Mouse (Mus musculus) forebrain, embryonic 16.5 days (tissue): Measurements from ENCODE around the gene Hmcn1. TPM values are rescaled to one million over a fixed set of nuclear protein-coding genes. Genes with fewer than 3 reads are reported as not detected.

Experiments used
- ATAC-seq: fragments of 200-750 bp; cut with Nextera tagmentation; 2 replicates; pipeline ENCODE4 v1.8.0; 2017; ENCODE audit warnings: mild to moderate bottlenecking, moderate library complexity
- H3K27ac ChIP-seq: fragments of 300-500 bp; sonication (generic); 2 replicates; pipeline ENCODE4 v1.5.1; 2014; ENCODE audit warnings: low read length, control low read depth
- H3K27me3 ChIP-seq: fragments of 300-500 bp; sonication (generic); replicated peaks from 2 replicates; pipeline ENCODE4 v1.6.1; 2014; ENCODE audit warnings: low read length; ENCODE audit not compliant: control insufficient read depth, insufficient read depth
- H3K36me3 ChIP-seq: fragments of 300-500 bp; sonication (generic); 2 replicates; pipeline ENCODE4 v1.6.1; 2014; ENCODE audit not compliant: control insufficient read depth, insufficient read depth
- H3K4me1 ChIP-seq: fragments of 300-500 bp; sonication (generic); replicated peaks from 2 replicates; pipeline ENCODE4 v1.6.1; 2014; ENCODE audit warnings: low read length; ENCODE audit not compliant: control insufficient read depth, insufficient read depth
- H3K4me2 ChIP-seq: fragments of 300-500 bp; sonication (generic); 2 replicates; pipeline ENCODE4 v1.6.1; 2014; ENCODE audit warnings: mild to moderate bottlenecking, low read length, control low read depth
- H3K4me3 ChIP-seq: fragments of 300-500 bp; sonication (generic); replicated peaks from 2 replicates; pipeline ENCODE4 v1.5.1; 2014; ENCODE audit warnings: mild to moderate bottlenecking, low read length, control low read depth
- H3K9ac ChIP-seq: fragments of 300-500 bp; sonication (generic); replicated peaks from 2 replicates; pipeline ENCODE4 v1.6.1; 2014; ENCODE audit warnings: low read depth, low read length, control low read depth
- H3K9me3 ChIP-seq: fragments of 300-500 bp; sonication (generic); 2 replicates; pipeline ENCODE4 v1.6.1; 2016; ENCODE audit warnings: low read length; ENCODE audit not compliant: control insufficient read depth
- WGBS: fragments of 180-500 bp; shearing (Covaris S2); extraction: QIAGEN DNeasy Blood & Tissue Kit; methylation state at CpG from one replicate; pipeline ENCODE4 v1.1.7; 2014; 5-methylcytosine and 5-hydroxymethylcytosine counted together
- polyA plus RNA-seq: library from polyadenylated mRNA; unstranded; fragments of >200 nt; fragmentation: Nextera tagmentation; extraction: Ambion mirVana; gene quantifications from 2 replicates; pipeline ENCODE4 v1.2.1, GENCODE M21; 2015

Hmcn1 gene
- polyA plus RNA-seq, 1 experiment from 2014 or later = 1.3 TPM

DNA sequence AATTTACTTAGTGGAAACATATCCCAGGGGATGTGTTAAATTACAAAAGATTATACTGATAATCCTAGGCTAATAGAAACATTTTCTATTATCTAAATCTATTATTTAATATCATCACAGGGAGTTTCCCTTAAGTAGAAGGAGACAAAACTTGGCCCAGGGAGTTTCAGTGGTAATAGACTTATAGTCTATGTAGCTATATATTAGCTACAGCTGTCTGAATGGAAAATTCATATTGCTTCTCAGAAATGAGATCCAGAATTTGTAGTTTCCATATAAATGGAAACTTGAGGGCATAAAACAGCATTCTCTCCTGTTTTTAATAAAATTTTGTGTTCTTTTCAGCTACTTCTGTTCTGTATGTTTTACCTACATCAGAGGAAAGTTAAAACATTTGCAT is 179.9 kb downstream of the Hmcn1 start:
- H3K36me3 ChIP-seq = no peaks in the 10 kb centered on the region
- H3K9ac ChIP-seq = no peak overlapping the region
- H3K4me2 ChIP-seq = no peak overlapping the region
- no peaks in the 10 kb centered on the region for H3K4me1 ChIP-seq
- H3K4me3 ChIP-seq = no peak overlapping the region
- no peaks in the 10 kb centered on the region for H3K27me3 ChIP-seq
- no peak overlapping the region for H3K27ac ChIP-seq
- no peak for ATAC-seq
- H3K9me3 ChIP-seq = no peaks in the 10 kb centered on the region

DNA sequence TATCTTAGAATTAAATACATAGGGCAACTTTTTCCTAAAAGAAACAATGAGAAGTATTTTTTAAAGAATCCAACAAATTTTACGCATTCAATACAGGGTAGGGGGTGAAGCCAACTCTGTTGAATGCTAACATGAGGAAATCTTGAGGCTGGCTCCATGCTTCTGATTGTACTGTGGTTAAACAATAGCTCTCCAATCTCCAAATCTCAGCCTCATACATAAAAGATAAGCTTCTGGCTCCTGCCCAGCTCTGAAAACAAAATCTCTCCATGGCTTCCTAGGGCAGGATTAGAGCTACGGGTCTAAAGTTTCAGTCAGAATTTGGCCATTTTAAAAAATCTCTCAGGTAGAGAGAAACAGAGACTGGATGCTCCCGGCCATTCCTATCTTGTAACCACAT is 186.4 kb downstream of the Hmcn1 start:
- H3K36me3 ChIP-seq = no peaks in the 10 kb centered on the region

DNA sequence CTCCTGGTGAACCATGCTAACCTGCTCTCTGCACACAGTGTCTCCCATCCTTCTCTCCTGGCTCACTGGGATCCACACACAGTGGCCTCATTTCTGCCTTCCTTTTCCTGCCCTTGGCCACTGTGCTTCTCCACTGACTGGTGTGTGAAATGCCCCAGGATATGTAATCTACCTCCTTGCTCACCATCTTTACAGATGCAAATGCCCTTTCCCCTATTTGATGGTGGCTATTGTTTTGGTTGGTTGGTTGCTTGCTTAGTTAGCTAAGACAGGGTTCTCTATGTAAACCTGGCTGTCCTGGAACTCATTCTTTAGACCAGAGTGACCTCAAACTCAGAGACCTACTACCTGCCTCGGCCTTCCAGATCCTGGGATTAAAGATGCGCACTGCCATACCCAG is 187.8 kb downstream of the Hmcn1 start:
- Histone ChIP-seq H3K36me3 (no peaks in the 10 kb centered on the region), H3K27ac (no peak overlapping the region), H3K4me2 (no peak overlapping the region), H3K9ac (no peak overlapping the region), H3K9me3 (no peaks in the 10 kb centered on the region), H3K27me3 (no peaks in the 10 kb centered on the region), H3K4me1 (no peaks in the 10 kb centered on the region), H3K4me3 (no peak overlapping the region)
- ATAC-seq = no peak
- WGBS = 87% methylated on average over 2 of the region's 2 CpGs

More for the DNA sequence above, 186.4 kb downstream of the Hmcn1 start:
- H3K4me2 ChIP-seq = no peak overlapping the region
- no peaks in the 10 kb centered on the region for H3K9me3 ChIP-seq
- H3K4me3 ChIP-seq = no peak overlapping the region
- peak; percentile 38; the same call in 1 of the 2 replicates for ATAC-seq
- WGBS = 48% methylated on average over 3 of the region's 3 CpGs
- no peaks in the 10 kb centered on the region for H3K27me3 ChIP-seq
- H3K9ac ChIP-seq = no peak overlapping the region
- H3K4me1 ChIP-seq = no peaks in the 10 kb centered on the region
- no peak overlapping the region for H3K27ac ChIP-seq

DNA sequence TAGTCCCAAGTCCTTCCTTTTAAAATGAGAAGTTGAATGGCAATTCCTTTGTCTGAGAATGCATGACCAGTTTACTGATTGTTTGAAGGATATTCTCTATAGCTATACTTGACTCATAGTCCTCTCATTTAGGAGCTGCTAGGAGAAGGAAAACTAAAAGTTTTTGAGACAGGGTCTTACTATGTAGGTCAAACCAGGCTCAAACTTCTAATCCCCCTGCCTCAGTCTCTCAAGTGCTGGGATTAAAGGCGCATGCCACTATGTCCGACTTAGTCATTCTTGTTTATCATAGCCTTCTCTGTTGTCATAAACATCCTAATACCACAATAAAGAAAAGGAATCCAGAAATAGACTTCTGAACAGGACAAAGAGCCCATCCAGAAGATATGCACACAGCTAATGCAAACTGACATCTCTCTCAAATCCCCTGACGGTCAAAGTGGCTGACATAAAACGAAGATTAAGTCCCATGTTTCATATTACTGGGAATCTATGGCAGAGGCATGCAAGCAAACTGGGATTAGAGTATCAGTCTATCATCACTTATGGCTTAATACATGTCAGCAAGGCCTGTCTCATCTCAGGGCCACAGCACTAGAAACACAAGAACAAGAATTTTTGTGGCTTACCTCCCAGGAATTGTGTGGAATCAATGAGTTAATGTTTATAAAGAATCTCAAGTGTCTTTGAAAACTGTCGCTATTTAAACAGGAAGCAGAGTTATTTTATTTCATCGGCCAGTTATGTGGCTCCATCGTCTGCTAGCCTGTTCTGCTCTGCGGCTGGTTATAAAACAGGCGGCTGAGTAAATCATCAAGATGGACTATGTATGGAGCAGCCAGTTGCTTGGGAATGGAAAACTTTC is 188.8 kb downstream of the Hmcn1 start:
- Histone ChIP-seq H3K27ac (no peak overlapping the region), H3K9me3 (no peaks in the 10 kb centered on the region), H3K4me2 (no peak overlapping the region), H3K4me1 (no peaks in the 10 kb centered on the region), H3K36me3 (no peaks in the 10 kb centered on the region), H3K4me3 (no peak overlapping the region), H3K27me3 (no peaks in the 10 kb centered on the region), H3K9ac (no peak overlapping the region)
- WGBS = 88% methylated on average over 9 of the region's 9 CpGs
- ATAC-seq = no peak

DNA sequence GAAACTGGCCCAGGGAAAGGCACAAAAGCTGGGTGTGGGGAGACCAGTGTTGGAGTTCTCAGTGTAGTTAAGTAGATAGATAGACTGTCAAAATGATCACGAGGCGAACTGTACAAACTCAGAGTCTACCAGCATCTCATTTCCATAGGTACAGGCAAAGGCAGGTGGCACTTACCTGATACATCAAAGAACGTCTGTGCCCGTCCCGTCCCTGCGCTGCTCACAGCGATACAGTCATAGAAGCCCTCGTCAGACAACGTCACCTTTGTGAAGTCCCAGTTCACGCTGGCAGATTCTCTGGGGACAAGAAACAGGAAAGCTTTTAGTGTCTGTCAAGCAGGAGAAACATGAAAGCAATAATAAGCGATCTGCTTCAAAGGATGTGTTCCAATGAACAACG is 190.6 kb downstream of the Hmcn1 start:
- peak; percentile 61; the same call in 1 of the 2 replicates for ATAC-seq
- H3K4me3 ChIP-seq = no peak overlapping the region
- H3K4me2 ChIP-seq = no peak overlapping the region
- 85% methylated on average over 12 of the region's 12 CpGs for WGBS
- no peaks in the 10 kb centered on the region for H3K4me1 ChIP-seq
- no peaks in the 10 kb centered on the region for H3K36me3 ChIP-seq
- H3K9me3 ChIP-seq = no peaks in the 10 kb centered on the region
- no peaks in the 10 kb centered on the region for H3K27me3 ChIP-seq
- no peak overlapping the region for H3K9ac ChIP-seq
- no peak overlapping the region for H3K27ac ChIP-seq

DNA sequence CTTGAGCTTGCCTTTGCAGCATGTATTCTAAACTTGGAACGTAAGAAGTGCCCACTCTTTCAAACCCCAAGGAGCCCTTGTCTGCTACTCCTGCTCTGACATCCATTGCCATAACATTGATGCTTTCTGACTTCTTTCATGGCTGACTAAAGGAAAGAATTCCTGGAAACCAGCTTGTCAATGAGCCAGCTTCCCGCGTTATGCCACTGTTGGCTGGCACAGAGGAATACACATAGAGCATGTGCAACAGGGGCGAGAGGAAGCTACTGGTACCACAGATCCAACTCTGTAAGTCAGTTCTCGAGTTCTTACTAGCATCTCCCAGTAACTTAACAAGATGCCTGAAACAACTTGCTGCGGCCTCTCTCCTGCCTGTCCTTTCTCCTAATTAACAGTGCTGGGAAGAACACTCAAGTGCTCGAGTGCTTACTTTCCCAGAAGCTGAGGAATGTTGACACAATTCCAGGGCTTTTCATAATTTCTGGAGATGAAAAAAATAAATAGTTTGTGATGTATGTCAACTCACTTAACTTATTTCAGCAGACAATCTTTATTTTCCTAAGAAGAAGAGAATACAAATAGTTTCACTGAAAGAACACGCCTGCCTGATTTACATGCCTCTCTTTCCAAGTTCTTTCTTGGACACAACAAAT is 192.5 kb downstream of the Hmcn1 start:
- no peak for ATAC-seq
- H3K4me1 ChIP-seq = no peaks in the 10 kb centered on the region
- H3K4me3 ChIP-seq = no peak overlapping the region
- no peak overlapping the region for H3K4me2 ChIP-seq
- H3K9me3 ChIP-seq = no peaks in the 10 kb centered on the region
- WGBS = 54% methylated on average over 8 of the region's 8 CpGs
- H3K27me3 ChIP-seq = no peaks in the 10 kb centered on the region
- no peak overlapping the region for H3K9ac ChIP-seq
- H3K36me3 ChIP-seq = no peaks in the 10 kb centered on the region
- no peak overlapping the region for H3K27ac ChIP-seq

DNA sequence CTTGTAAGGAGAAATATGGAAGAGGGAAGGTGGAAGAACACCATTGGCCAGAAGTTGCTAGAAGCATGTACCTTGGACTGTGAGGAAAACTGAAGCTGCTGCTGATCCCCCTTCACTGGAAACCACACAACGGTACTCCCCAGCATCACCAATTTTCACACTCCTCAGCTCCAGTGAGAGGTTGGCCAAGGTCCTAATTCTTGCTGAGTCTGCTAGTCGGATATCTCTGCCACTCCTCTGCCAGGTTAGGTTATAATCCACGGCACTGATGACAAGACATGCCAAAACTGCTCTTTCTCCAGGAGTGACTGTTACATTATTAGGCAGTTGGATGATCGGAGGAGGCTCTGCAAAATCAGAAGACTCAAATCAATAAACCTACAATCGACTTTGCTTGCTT is 194.6 kb downstream of the Hmcn1 start:
- Histone ChIP-seq H3K27me3 (no peaks in the 10 kb centered on the region), H3K4me2 (no peak overlapping the region), H3K9me3 (no peaks in the 10 kb centered on the region), H3K27ac (no peak overlapping the region), H3K4me3 (no peak overlapping the region), H3K36me3 (no peaks in the 10 kb centered on the region), H3K4me1 (no peaks in the 10 kb centered on the region), H3K9ac (no peak overlapping the region)
- 81% methylated on average over 5 of the region's 5 CpGs for WGBS
- no peak for ATAC-seq

DNA sequence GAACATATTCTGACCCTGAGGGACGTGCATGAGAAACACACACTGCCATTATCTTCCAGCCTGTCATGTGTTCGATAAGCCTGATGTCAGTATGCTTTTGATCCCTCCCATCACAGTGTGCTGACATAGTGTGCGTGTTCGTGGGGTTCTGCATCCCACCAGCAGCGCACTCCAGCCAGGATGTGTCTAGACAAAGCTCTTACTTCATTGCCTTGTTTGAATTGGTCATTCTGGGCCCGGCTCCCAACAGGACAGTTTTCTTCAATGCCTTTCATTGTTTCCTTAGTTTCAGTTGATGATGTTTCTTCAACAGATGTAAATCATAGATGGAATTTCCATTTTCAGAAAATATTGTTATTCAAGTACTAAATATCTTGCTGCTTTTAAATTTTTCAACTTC is 206.5 kb downstream of the Hmcn1 start:
- 85% methylated on average over 6 of the region's 6 CpGs for WGBS
- Histone ChIP-seq H3K9me3 (no peaks in the 10 kb centered on the region), H3K4me3 (no peak overlapping the region)

DNA sequence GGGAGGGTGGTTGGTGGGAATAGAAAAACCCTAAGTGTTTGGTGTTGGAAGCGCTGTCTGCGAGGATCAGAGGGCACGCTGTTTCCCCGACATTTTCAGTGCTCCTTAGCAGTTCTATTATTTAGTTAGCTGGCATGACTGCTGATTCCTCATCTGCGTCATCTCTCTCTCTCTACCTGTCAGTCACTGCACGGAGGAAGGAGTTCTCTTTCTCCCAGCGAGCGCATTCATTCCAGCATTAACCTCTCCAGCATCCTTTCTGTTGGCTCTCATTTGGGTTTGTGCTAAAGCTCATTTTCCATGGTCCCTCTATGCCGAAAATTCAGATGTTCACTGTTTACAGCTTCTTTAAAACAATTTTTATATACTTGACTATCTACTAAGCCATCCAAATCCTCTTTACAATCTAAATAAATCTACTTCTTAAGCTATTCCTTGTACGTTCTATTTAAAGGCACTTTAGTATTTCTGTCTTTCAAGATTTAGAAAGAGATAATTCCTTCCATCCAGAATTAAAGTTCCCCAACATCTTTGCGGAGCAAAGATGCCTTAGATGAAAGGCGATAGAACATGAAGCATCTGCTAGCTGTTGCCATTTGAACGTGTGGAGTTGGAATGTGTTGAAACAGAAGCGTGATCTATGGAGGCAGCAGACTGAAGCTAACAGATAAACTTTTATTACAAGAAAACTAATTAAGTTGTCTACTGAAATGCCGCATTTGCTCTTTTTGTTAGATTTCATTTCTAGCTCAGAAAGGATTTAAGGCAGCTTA is 210.0 kb downstream of the Hmcn1 start:
- no peak overlapping the region for H3K9ac ChIP-seq
- H3K4me2 ChIP-seq = no peak overlapping the region
- H3K9me3 ChIP-seq = no peaks in the 10 kb centered on the region
- no peaks in the 10 kb centered on the region for H3K27me3 ChIP-seq
- no peaks in the 10 kb centered on the region for H3K4me1 ChIP-seq
- no peak overlapping the region for H3K4me3 ChIP-seq
- H3K36me3 ChIP-seq = no peaks in the 10 kb centered on the region
- ATAC-seq = 0 out of 2 replicates have a peak, but pooled peaks have one; percentile 31
- 79% methylated on average over 15 of the region's 15 CpGs for WGBS
- H3K27ac ChIP-seq = no peak overlapping the region

More for the DNA sequence above, 206.5 kb downstream of the Hmcn1 start:
- no peak overlapping the region for H3K4me2 ChIP-seq
- H3K4me1 ChIP-seq = no peaks in the 10 kb centered on the region
- H3K9ac ChIP-seq = no peak overlapping the region
- ATAC-seq = no peak
- H3K27me3 ChIP-seq = no peaks in the 10 kb centered on the region
- no peak overlapping the region for H3K27ac ChIP-seq
- no peaks in the 10 kb centered on the region for H3K36me3 ChIP-seq
